Mouse (Mus musculus) bone marrow macrophage, adult 2 months (primary cell): ENCODE measurements at regions not wholly inside any gene's neighbourhood (a gene's known extent, or its start where the extent isn't known, plus 50 kb on each side); places are given as distances from the start of the nearest gene placed in this dataset.

Source experiments
- H3K27ac ChIP-seq: 2 replicates; pipeline ENCODE4 v1.5.1; 2012; ENCODE audit warnings: low read depth, low read length; ENCODE audit not compliant: insufficient read depth
- H3K4me1 ChIP-seq: 2 replicates; pipeline ENCODE4 v1.6.1; 2012; ENCODE audit warnings: low read length; ENCODE audit not compliant: control insufficient read depth, insufficient read depth
- H3K4me3 ChIP-seq: 2 replicates; pipeline ENCODE4 v1.5.1; 2012; ENCODE audit warnings: mild to moderate bottlenecking, low read length, moderate library complexity; ENCODE audit not compliant: insufficient read depth
- CTCF ChIP-seq: IDR thresholded peaks from 2 replicates; pipeline ENCODE4 v1.5.1; 2012; ENCODE audit warnings: low read depth, mild to moderate bottlenecking, low read length, moderate library complexity
- POLR2A ChIP-seq: IDR thresholded peaks from 2 replicates; pipeline ENCODE4 v1.6.1; 2012; ENCODE audit warnings: mild to moderate bottlenecking, low read depth, low read length, borderline replicate concordance

- TF ChIP-seq POLR2A (no peak), CTCF (no peak)
- no peaks in the 10 kb centered on the region for H3K4me1 ChIP-seq
Measured at GRCm38 (mm10) chr4:80442711-80443110, 391.2 kb upstream of the Tyrp1 start.

GRCm38 (mm10) chr4:80463615-80464014, 370.3 kb upstream of the Tyrp1 start:
- H3K27ac ChIP-seq = no peak overlapping the region
- no peak overlapping the region for H3K4me3 ChIP-seq
- no peaks in the 10 kb centered on the region for H3K4me1 ChIP-seq
- TF ChIP-seq CTCF = peak; percentile 24
- no peak for TF ChIP-seq POLR2A

More at GRCm38 (mm10) chr4:80442711-80443110, 391.2 kb upstream of the Tyrp1 start:
- Histone ChIP-seq H3K27ac (no peak overlapping the region), H3K4me3 (no peak overlapping the region)

GRCm38 (mm10) chr4:80475736-80476478, 358.0 kb upstream of the Tyrp1 start:
- Histone ChIP-seq H3K4me3 (no peak overlapping the region), H3K4me1 (no peaks in the 10 kb centered on the region), H3K27ac (no peak overlapping the region)
- no peak for TF ChIP-seq POLR2A
- TF ChIP-seq CTCF = no peak

GRCm38 (mm10) chr4:80515087-80515486, 318.8 kb upstream of the Tyrp1 start:
- H3K27ac ChIP-seq = no peak overlapping the region
- no peak overlapping the region for H3K4me3 ChIP-seq
- no peaks in the 10 kb centered on the region for H3K4me1 ChIP-seq
- no peak for TF ChIP-seq POLR2A
- TF ChIP-seq CTCF = no peak

- H3K4me3 ChIP-seq = no peak overlapping the region
- no peak overlapping the region for H3K27ac ChIP-seq
- no peaks in the 10 kb centered on the region for H3K4me1 ChIP-seq
- TF ChIP-seq POLR2A = no peak
- TF ChIP-seq CTCF = no peak
Measured at GRCm38 (mm10) chr4:80517476-80518285, 316.2 kb upstream of the Tyrp1 start.

GRCm38 (mm10) chr4:80518589-80518988, 315.3 kb upstream of the Tyrp1 start:
- Histone ChIP-seq H3K27ac (no peak overlapping the region), H3K4me1 (no peaks in the 10 kb centered on the region), H3K4me3 (no peak overlapping the region)
- TF ChIP-seq POLR2A (no peak), CTCF (no peak)

- Histone ChIP-seq H3K4me1 (no peaks in the 10 kb centered on the region), H3K27ac (no peak overlapping the region), H3K4me3 (no peak overlapping the region)
- no peak for TF ChIP-seq POLR2A
- no peak for TF ChIP-seq CTCF
Measured at GRCm38 (mm10) chr4:80539854-80540253, 294.1 kb upstream of the Tyrp1 start.

- TF ChIP-seq POLR2A (no peak), CTCF (no peak)
- Histone ChIP-seq H3K4me1 (no peaks in the 10 kb centered on the region), H3K27ac (no peak overlapping the region), H3K4me3 (no peak overlapping the region)
Measured at GRCm38 (mm10) chr4:80545086-80545485, 288.8 kb upstream of the Tyrp1 start.

- Histone ChIP-seq H3K27ac (no peak overlapping the region), H3K4me1 (no peaks in the 10 kb centered on the region), H3K4me3 (no peak overlapping the region)
- TF ChIP-seq POLR2A (no peak), CTCF (no peak)
Measured at GRCm38 (mm10) chr4:80589438-80589837, 244.5 kb upstream of the Tyrp1 start.

- H3K27ac ChIP-seq = no peak overlapping the region
- TF ChIP-seq POLR2A = no peak
- TF ChIP-seq CTCF = no peak
- no peak overlapping the region for H3K4me3 ChIP-seq
- no peaks in the 10 kb centered on the region for H3K4me1 ChIP-seq
Measured at GRCm38 (mm10) chr4:80628271-80628670, 205.7 kb upstream of the Tyrp1 start.

GRCm38 (mm10) chr4:80629251-80629650, 204.7 kb upstream of the Tyrp1 start:
- Histone ChIP-seq H3K4me3 (no peak overlapping the region), H3K4me1 (no peaks in the 10 kb centered on the region), H3K27ac (no peak overlapping the region)
- TF ChIP-seq POLR2A (no peak), CTCF (no peak)
